Mouse (Mus musculus): ENCODE results near the gene Zfp775.

Gene Zfp775

GRCm38 (mm10) chr6:48628808-48629660 lies 27.2 kb downstream of the Zfp775 start:
- no peak for DNase-seq

GRCm38 (mm10) chr6:48629661-48630034 lies 27.8 kb downstream of the Zfp775 start:
- DNase-seq = no peak

GRCm38 (mm10) chr6:48630831-48631230 lies 29.0 kb downstream of the Zfp775 start:
- no peak for DNase-seq

- DNase-seq = no peak
Measured at GRCm38 (mm10) chr6:48635105-48635504, 33.2 kb downstream of the Zfp775 start.

- DNase-seq = no peak
Measured at GRCm38 (mm10) chr6:48636515-48636914, 34.7 kb downstream of the Zfp775 start.

GRCm38 (mm10) chr6:48637811-48638500 lies 36.1 kb downstream of the Zfp775 start:
- DNase-seq = no peak

- DNase-seq = no peak
Measured at GRCm38 (mm10) chr6:48638553-48638952, 36.7 kb downstream of the Zfp775 start.

GRCm38 (mm10) chr6:48641391-48641790 lies 39.5 kb downstream of the Zfp775 start:
- no peak for DNase-seq

- peak in 1 of 2 experiments; percentile 29 for DNase-seq
Measured at GRCm38 (mm10) chr6:48642764-48643292, 41.0 kb downstream of the Zfp775 start.

- DNase-seq = peak; percentile 68 to 75
Measured at GRCm38 (mm10) chr6:48645660-48646308, 43.9 kb downstream of the Zfp775 start.

- no peak for DNase-seq
Measured at GRCm38 (mm10) chr6:48646309-48646690, 44.4 kb downstream of the Zfp775 start.

GRCm38 (mm10) chr6:48646995-48647394 lies 45.1 kb downstream of the Zfp775 start, which contains the start of gene Gimap8:
Gene Gimap8, plus strand, starts transcription at chr6:48647234.
- peak; percentile 77 to 79 for DNase-seq

- DNase-seq = no peak
Measured at GRCm38 (mm10) chr6:48647611-48648010, 45.7 kb downstream of the Zfp775 start.

GRCm38 (mm10) chr6:48648779-48649178 lies 46.9 kb downstream of the Zfp775 start:
- no peak for DNase-seq

- no peak for DNase-seq
Measured at GRCm38 (mm10) chr6:48650041-48650440, 48.2 kb downstream of the Zfp775 start.

- no peak for DNase-seq
Measured at GRCm38 (mm10) chr6:48658721-48659120, 56.9 kb downstream of the Zfp775 start.

- no peak for DNase-seq
Measured at GRCm38 (mm10) chr6:48664750-48665149, 62.9 kb downstream of the Zfp775 start.

GRCm38 (mm10) chr6:48665471-48665870 lies 63.6 kb downstream of the Zfp775 start:
- DNase-seq = no peak

- no peak for DNase-seq
Measured at GRCm38 (mm10) chr6:48666159-48666586, 64.3 kb downstream of the Zfp775 start.

GRCm38 (mm10) chr6:48668022-48668421 lies 66.2 kb downstream of the Zfp775 start:
- DNase-seq = no peak

- no peak for DNase-seq
Measured at GRCm38 (mm10) chr6:48669446-48669969, 67.6 kb downstream of the Zfp775 start.
